Comparison of ENCODE assay signal across 8 mouse cellular contexts in the genomic region with DNA sequence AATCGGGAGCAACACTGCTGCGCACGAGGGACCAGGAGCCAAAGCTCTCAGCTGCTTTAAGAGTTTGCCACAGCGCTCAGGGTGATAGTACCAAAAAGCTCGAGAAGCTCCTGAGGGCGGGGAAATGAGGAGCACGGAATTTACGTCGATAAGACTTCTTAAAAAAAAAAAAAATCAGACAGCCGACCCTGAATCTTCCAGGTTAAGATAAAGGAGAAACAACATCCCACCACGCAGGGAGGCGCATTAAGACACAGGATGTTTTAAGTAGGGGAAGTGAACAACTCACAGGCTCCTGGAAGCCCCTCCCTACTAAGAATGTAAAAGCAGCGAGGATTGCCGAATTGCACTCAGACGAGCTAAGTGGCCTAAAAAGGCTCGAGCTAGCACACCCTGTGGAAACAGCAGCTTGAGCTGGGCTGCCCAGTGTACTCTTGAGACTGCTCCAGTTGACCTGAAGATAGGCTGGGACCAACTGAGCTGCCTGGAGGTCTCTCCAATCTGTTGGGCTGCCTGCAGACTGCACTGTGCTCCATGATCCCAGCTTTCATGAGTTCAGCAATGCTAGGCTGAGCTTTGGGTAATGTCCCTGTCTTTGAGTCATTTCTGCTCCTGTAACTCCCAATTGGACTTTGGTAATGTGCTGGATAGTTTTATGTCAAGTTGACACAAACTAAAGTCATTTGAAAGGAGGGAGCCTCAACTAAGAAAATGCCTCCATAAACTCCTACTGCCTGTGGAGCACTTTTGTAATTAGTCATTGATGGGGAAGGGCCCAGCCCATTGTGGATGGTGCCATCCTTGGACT. TPM values are rescaled to one million over a fixed set of nuclear protein-coding genes. Genes with fewer than 3 reads are reported as not detected.
A peak's percentile ranks its signal among the peaks of the same experiment; 100 is the strongest.
DNase-seq lines count a peak whose midpoint lies in the region; ATAC-seq and TF ChIP-seq lines count a peak whose summit lies in the region.

No protein-coding gene starts in this region.

- no peaks in the 10 kb centered on the region for H3K27me3 ChIP-seq in limb, embryonic 14.5 days (ENCODE audit: control insufficient read depth, insufficient read depth, low read length)
- peaks cover 20% of the 10 kb centered on the region; the same call in 1 of the 2 replicates for H3K27me3 ChIP-seq in midbrain, embryonic 15.5 days (replicated peaks)

- H3K36me3 ChIP-seq in limb, embryonic 14.5 days (ENCODE audit: control insufficient read depth, insufficient read depth, low read length): peaks cover 41% of the 10 kb centered on the region
- H3K36me3 ChIP-seq in midbrain, embryonic 15.5 days (replicated peaks): peaks cover 15% of the 10 kb centered on the region

- TF ChIP-seq POLR2A in limb, embryonic 14.5 days (IDR thresholded peaks at IDR 0.05; ENCODE audit: borderline replicate concordance, extremely low read depth, insufficient read depth, insufficient read length): no peak

- peak overlapping the region; percentile 59 for H3K9ac ChIP-seq in limb, embryonic 14.5 days (ENCODE audit: low read depth, low read length, severe bottlenecking)
- H3K9ac ChIP-seq in midbrain, embryonic 15.5 days: peak overlapping the region; percentile 59

- H3K4me3 ChIP-seq in limb, embryonic 14.5 days (replicated peaks; ENCODE audit: low read length): peak overlapping the region; percentile 55
- H3K4me3 ChIP-seq in midbrain, embryonic 15.5 days: peak overlapping the region; percentile 76

- peak; percentile 60 for ATAC-seq in granulocyte monocyte progenitor cell, adult 5-6 weeks (replicated peaks; ENCODE audit: poor library complexity, severe bottlenecking)
- ATAC-seq in limb, embryonic 14.5 days (ENCODE audit: low FRiP score, low read depth): peak; percentile 21; the same call in 1 of the 2 replicates
- ATAC-seq in midbrain, embryonic 15.5 days (replicated peaks): no peak

- intact Hi-C loops in left cerebral cortex, postnatal 4 days (cut with DNase I): no loop called here

- H3K9me3 ChIP-seq in limb, embryonic 14.5 days (ENCODE audit: control insufficient read depth, low read length): no peaks in the 10 kb centered on the region
- H3K9me3 ChIP-seq in midbrain, embryonic 15.5 days: no peaks in the 10 kb centered on the region

- H3K4me2 ChIP-seq in limb, embryonic 14.5 days (replicated peaks; ENCODE audit: low read depth, low read length, severe bottlenecking): peak overlapping the region; percentile 65
- peak overlapping the region; percentile 97 for H3K4me2 ChIP-seq in midbrain, embryonic 15.5 days

- peak; percentile 54 for DNase-seq in cerebellum, adult 9-11 months
- DNase-seq in cerebellum, postnatal 25 days: no peak
- peak; percentile 67 for DNase-seq in MEL-GATA-1-ER (ENCODE audit: extremely low read depth, low read depth)
- DNase-seq in limb, embryonic 14.5 days (ENCODE audit: low spot score): peak; percentile 25
- DNase-seq in yolk sac, embryonic 10.5 days (ENCODE audit: low spot score): no peak
- DNase-seq in left cerebral cortex, postnatal 4 days: no peak

- peaks cover 8% of the 10 kb centered on the region; the same call in 1 of the 2 replicates for H3K4me1 ChIP-seq in limb, embryonic 14.5 days (ENCODE audit: control insufficient read depth, insufficient read depth, low read length)
- peaks cover 17% of the 10 kb centered on the region for H3K4me1 ChIP-seq in midbrain, embryonic 15.5 days

- WGBS in limb, embryonic 14.5 days: under 1% methylated on average over 16 of the region's 16 CpGs
- 1% methylated on average over 16 of the region's 16 CpGs for WGBS in midbrain, embryonic 15.5 days

- peak overlapping the region; percentile 80; the same call in 1 of the 2 replicates for H3K27ac ChIP-seq in limb, embryonic 14.5 days (replicated peaks; ENCODE audit: low read depth, low read length)
- peak overlapping the region; percentile 76 for H3K27ac ChIP-seq in midbrain, embryonic 15.5 days

RNA-seq across cellular contexts. Expression of gene Mif4gd, which starts 0.6 kb away (rescaled TPM):
- 18.9 and 32.1 TPM in 2 replicates for total RNA-seq in granulocyte monocyte progenitor cell, adult 5-6 weeks (2014; fragmentation: Nextera tagmentation)
- 17.5 and 29.5 TPM in 2 replicates for total RNA-seq in granulocyte monocyte progenitor cell, adult 5-6 weeks (2017)
- polyA plus RNA-seq in limb, embryonic 14.5 days (2012; rRNA removed): 34.2 and 36.1 TPM in 2 replicates
- polyA plus RNA-seq in limb, embryonic 14.5 days (2014; fragmentation: Nextera tagmentation; extraction: Ambion mirVana): 23.1 and 23.5 TPM in 2 replicates
- 11.2 and 12.9 TPM in 2 replicates for polyA plus RNA-seq in midbrain, embryonic 15.5 days (2015; fragmentation: Nextera tagmentation; extraction: Ambion mirVana)
- total RNA-seq in left cerebral cortex, postnatal 4 days (2021): 10 to 100 TPM; 13.3 to 14.1 TPM

RNA-seq across cellular contexts. Expression of gene Gga3, which starts 9.5 kb away (rescaled TPM):
- 34.1 and 43.3 TPM in 2 replicates for total RNA-seq in granulocyte monocyte progenitor cell, adult 5-6 weeks (2014; fragmentation: Nextera tagmentation)
- 28.2 and 31.8 TPM in 2 replicates for total RNA-seq in granulocyte monocyte progenitor cell, adult 5-6 weeks (2017)
- 39.5 and 48.2 TPM in 2 replicates for polyA plus RNA-seq in limb, embryonic 14.5 days (2012; rRNA removed)
- polyA plus RNA-seq in limb, embryonic 14.5 days (2014; fragmentation: Nextera tagmentation; extraction: Ambion mirVana): 17.7 and 19.1 TPM in 2 replicates
- polyA plus RNA-seq in midbrain, embryonic 15.5 days (2015; fragmentation: Nextera tagmentation; extraction: Ambion mirVana): 37.5 and 38.1 TPM in 2 replicates
- 10 to 100 TPM; 83.9 to 85.2 TPM for total RNA-seq in left cerebral cortex, postnatal 4 days (2021)

RNA-seq across cellular contexts. Expression of gene Mrps7, which starts 9.6 kb away (rescaled TPM):
- 49.9 and 57.2 TPM in 2 replicates for total RNA-seq in granulocyte monocyte progenitor cell, adult 5-6 weeks (2014; fragmentation: Nextera tagmentation)
- total RNA-seq in granulocyte monocyte progenitor cell, adult 5-6 weeks (2017): 46.9 and 63.8 TPM in 2 replicates
- polyA plus RNA-seq in limb, embryonic 14.5 days (2012; rRNA removed): 40.2 and 47.4 TPM in 2 replicates
- polyA plus RNA-seq in limb, embryonic 14.5 days (2014; fragmentation: Nextera tagmentation; extraction: Ambion mirVana): 86.6 and 89.0 TPM in 2 replicates
- polyA plus RNA-seq in midbrain, embryonic 15.5 days (2015; fragmentation: Nextera tagmentation; extraction: Ambion mirVana): 70.0 and 74.3 TPM in 2 replicates
- 10 to 100 TPM; 43.0 to 44.1 TPM for total RNA-seq in left cerebral cortex, postnatal 4 days (2021)

RNA-seq across cellular contexts. Expression of gene Slc25a19, which starts 14.8 kb away (rescaled TPM):
- 21.9 and 26.1 TPM in 2 replicates for total RNA-seq in granulocyte monocyte progenitor cell, adult 5-6 weeks (2014; fragmentation: Nextera tagmentation)
- total RNA-seq in granulocyte monocyte progenitor cell, adult 5-6 weeks (2017): 12.8 and 21.6 TPM in 2 replicates
- polyA plus RNA-seq in limb, embryonic 14.5 days (2012; rRNA removed): 30.7 and 36.3 TPM in 2 replicates
- polyA plus RNA-seq in limb, embryonic 14.5 days (2014; fragmentation: Nextera tagmentation; extraction: Ambion mirVana): 20.9 and 26.9 TPM in 2 replicates
- 43.5 and 44.5 TPM in 2 replicates for polyA plus RNA-seq in midbrain, embryonic 15.5 days (2015; fragmentation: Nextera tagmentation; extraction: Ambion mirVana)
- 10 to 100 TPM; 55.3 to 56.6 TPM for total RNA-seq in left cerebral cortex, postnatal 4 days (2021)

RNA-seq across cellular contexts. Expression of gene Nup85, which starts 49.1 kb away (rescaled TPM):
- 172 and 175 TPM in 2 replicates for total RNA-seq in granulocyte monocyte progenitor cell, adult 5-6 weeks (2014; fragmentation: Nextera tagmentation)
- total RNA-seq in granulocyte monocyte progenitor cell, adult 5-6 weeks (2017): 170 and 173 TPM in 2 replicates
- polyA plus RNA-seq in limb, embryonic 14.5 days (2012; rRNA removed): 184 and 187 TPM in 2 replicates
- polyA plus RNA-seq in limb, embryonic 14.5 days (2014; fragmentation: Nextera tagmentation; extraction: Ambion mirVana): 144 and 148 TPM in 2 replicates
- polyA plus RNA-seq in midbrain, embryonic 15.5 days (2015; fragmentation: Nextera tagmentation; extraction: Ambion mirVana): 106 and 118 TPM in 2 replicates
- 10 to 100 TPM; 66.6 to 73.4 TPM for total RNA-seq in left cerebral cortex, postnatal 4 days (2021)

Comparison
In these comparisons a context has a peak if more than half of its experiments do, and no peak if none do; other contexts are left out.
1. DNase-seq: peak in cerebellum, adult 9-11 months (single experiment), MEL-GATA-1-ER (single experiment) and limb, embryonic 14.5 days (single experiment); none in cerebellum, postnatal 25 days (0 of 2), yolk sac, embryonic 10.5 days (single experiment) and left cerebral cortex, postnatal 4 days (single experiment).